Mouse (Mus musculus) telencephalon, adult 2 months (tissue): ENCODE data around the gene Fsd1l.
A peak's percentile ranks its signal among the peaks of the same experiment; 100 is the strongest.

Experiments used
- DNase-seq: peaks from one replicate; pipeline ENCODE4 v3.0.0-alpha.2; 2011; ENCODE audit warnings: low read depth, low spot score

The Fsd1l gene

GRCm38 (mm10) chr4:53631316-53632010, at the start of gene Fsd1l:
Fsd1l (plus strand) TSS chr4:53631471.
- DNase-seq = peak; percentile 49

GRCm38 (mm10) chr4:53587676-53588075, 43.6 kb upstream of the Fsd1l start:
- no peak for DNase-seq

- DNase-seq = no peak
These were observed 42.3 kb upstream of the Fsd1l start for GRCm38 (mm10) chr4:53588936-53589335.

GRCm38 (mm10) chr4:53589466-53589865, 41.8 kb upstream of the Fsd1l start:
- no peak for DNase-seq

GRCm38 (mm10) chr4:53590163-53590562, 41.1 kb upstream of the Fsd1l start:
- DNase-seq = no peak

GRCm38 (mm10) chr4:53590691-53591447, 40.4 kb upstream of the Fsd1l start:
- DNase-seq = no peak

GRCm38 (mm10) chr4:53591536-53591935, 39.7 kb upstream of the Fsd1l start:
- peak; percentile 31 for DNase-seq

GRCm38 (mm10) chr4:53591941-53592340, 39.3 kb upstream of the Fsd1l start:
- DNase-seq = no peak

GRCm38 (mm10) chr4:53592386-53592785, 38.9 kb upstream of the Fsd1l start:
- no peak for DNase-seq

GRCm38 (mm10) chr4:53594204-53594603, 37.1 kb upstream of the Fsd1l start:
- DNase-seq = peak; percentile 60

GRCm38 (mm10) chr4:53595246-53596062, 35.8 kb upstream of the Fsd1l start:
- no peak for DNase-seq

- no peak for DNase-seq
These were observed 35.0 kb upstream of the Fsd1l start for GRCm38 (mm10) chr4:53596063-53596895.

GRCm38 (mm10) chr4:53600462-53600861, 30.8 kb upstream of the Fsd1l start:
- peak; percentile 23 for DNase-seq

GRCm38 (mm10) chr4:53614576-53615225, 16.6 kb upstream of the Fsd1l start:
- no peak for DNase-seq

GRCm38 (mm10) chr4:53617968-53618367, 13.3 kb upstream of the Fsd1l start:
- no peak for DNase-seq

GRCm38 (mm10) chr4:53620104-53620503, 11.2 kb upstream of the Fsd1l start:
- no peak for DNase-seq

- no peak for DNase-seq
These were observed 10.2 kb upstream of the Fsd1l start for GRCm38 (mm10) chr4:53621084-53621483.

- no peak for DNase-seq
These were observed 9.8 kb upstream of the Fsd1l start for GRCm38 (mm10) chr4:53621490-53621889.

- DNase-seq = peak; percentile 36
These were observed 7.6 kb upstream of the Fsd1l start for GRCm38 (mm10) chr4:53623711-53624110.

GRCm38 (mm10) chr4:53624816-53625215, 6.5 kb upstream of the Fsd1l start:
- no peak for DNase-seq

GRCm38 (mm10) chr4:53625263-53625662, 6.0 kb upstream of the Fsd1l start:
- DNase-seq = no peak
